Mouse (Mus musculus) erythroblast, embryonic 14.5 days (primary cell): ENCODE data around the gene Olfr955.

Source experiments
- GATA1 ChIP-seq: IDR thresholded peaks from 2 replicates; pipeline ENCODE4 v1.6.1; 2012; ENCODE audit warnings: low read length, inconsistent platforms, mixed read lengths
- TAL1 ChIP-seq: IDR thresholded peaks from 3 replicates; pipeline ENCODE4 v1.6.1; 2012; ENCODE audit warnings: low read length, inconsistent platforms, mixed read lengths

- no peak for TF ChIP-seq GATA1
- no peak for TF ChIP-seq TAL1
Observed at GRCm38 (mm10) chr9:39456401-39456800, 15.3 kb downstream of the Olfr955 start, which contains the start of gene Olfr954.
